Mouse (Mus musculus) mature B cell (primary cell): ENCODE results near the gene Abt1.

ENCODE experiments used
- in situ Hi-C: fragments of 300-500 bp; cut with MboI; formaldehyde crosslinking; loops from 2 replicates; pipeline ENCODE4 v1.14.3; 2019

Gene Abt1

GRCm38 (mm10) chr13:23438521-23438920, 14.9 kb upstream of the Abt1 start:
- in situ Hi-C loops: loop anchor here (10.0 kb wide), 4 partner anchors 246 to 1724 kb away; partner anchors contain the start of genes Hist1h2ab, Hist1h2ac, Hist1h2ai and Hist1h2bc

GRCm38 (mm10) chr13:23437908-23438307, 14.2 kb upstream of the Abt1 start:
- in situ Hi-C loops: loop anchor here (10.0 kb wide), 4 partner anchors 247 to 1723 kb away; partner anchors contain the start of genes Hist1h2ab, Hist1h2ac, Hist1h2ai and Hist1h2bc

- in situ Hi-C loops: loop anchor here (10.0 kb wide), 4 partner anchors 248 to 1722 kb away; partner anchors contain the start of genes Hist1h2ab, Hist1h2ac, Hist1h2ai and Hist1h2bc
Observed at GRCm38 (mm10) chr13:23436861-23437822, 13.5 kb upstream of the Abt1 start.

- in situ Hi-C loops: loop anchor here (10.0 kb wide), 4 partner anchors 249 to 1721 kb away; partner anchors contain the start of genes Hist1h2ab, Hist1h2ac, Hist1h2ai and Hist1h2bc
Observed at GRCm38 (mm10) chr13:23436231-23436661, 12.6 kb upstream of the Abt1 start.

GRCm38 (mm10) chr13:23435676-23436075, 12.0 kb upstream of the Abt1 start:
- in situ Hi-C loops: loop anchor here (10.0 kb wide), 4 partner anchors 249 to 1721 kb away; partner anchors contain the start of genes Hist1h2ab, Hist1h2ac, Hist1h2ai and Hist1h2bc

- in situ Hi-C loops: loop anchor here (10.0 kb wide), 4 partner anchors 250 to 1720 kb away; partner anchors contain the start of genes Hist1h2ab, Hist1h2ac, Hist1h2ai and Hist1h2bc
Observed at GRCm38 (mm10) chr13:23435241-23435640, 11.6 kb upstream of the Abt1 start.

GRCm38 (mm10) chr13:23434426-23434825, 10.8 kb upstream of the Abt1 start:
- in situ Hi-C loops: loop anchor here (5.0 to 10.0 kb wide), 7 partner anchors 83 to 1720 kb away; partner anchors contain the start of genes Hist1h2ab, Hist1h2ac, Hist1h2ai and Hist1h2bc

- in situ Hi-C loops: loop anchor here (5.0 to 10.0 kb wide), 7 partner anchors 84 to 1719 kb away; partner anchors contain the start of genes Hist1h2ab, Hist1h2ac, Hist1h2ai and Hist1h2bc
Observed at GRCm38 (mm10) chr13:23433801-23434200, 10.1 kb upstream of the Abt1 start.

- in situ Hi-C loops: loop anchor here (5.0 to 10.0 kb wide), 7 partner anchors 84 to 1718 kb away; partner anchors contain the start of genes Hist1h2ab, Hist1h2ac, Hist1h2ai and Hist1h2bc
Observed at GRCm38 (mm10) chr13:23433206-23433605, 9.5 kb upstream of the Abt1 start.

- in situ Hi-C loops: loop anchor here (5.0 to 10.0 kb wide), 7 partner anchors 85 to 1718 kb away; partner anchors contain the start of genes Hist1h2ab, Hist1h2ac, Hist1h2ai and Hist1h2bc
Observed at GRCm38 (mm10) chr13:23432562-23433201, 9.0 kb upstream of the Abt1 start.

GRCm38 (mm10) chr13:23431351-23431771, 7.7 kb upstream of the Abt1 start:
- in situ Hi-C loops: loop anchor here (5.0 to 10.0 kb wide), 7 partner anchors 86 to 1717 kb away; partner anchors contain the start of genes Hist1h2ab, Hist1h2ac, Hist1h2ai and Hist1h2bc

- in situ Hi-C loops: loop anchor here (5.0 to 10.0 kb wide), 7 partner anchors 87 to 1716 kb away; partner anchors contain the start of genes Hist1h2ab, Hist1h2ac, Hist1h2ai and Hist1h2bc
Observed at GRCm38 (mm10) chr13:23430734-23431133, 7.1 kb upstream of the Abt1 start.

- in situ Hi-C loops: loop anchor here (5.0 to 10.0 kb wide), 7 partner anchors 87 to 1715 kb away; partner anchors contain the start of genes Hist1h2ab, Hist1h2ac, Hist1h2ai and Hist1h2bc
Observed at GRCm38 (mm10) chr13:23429771-23430380, 6.2 kb upstream of the Abt1 start.

- in situ Hi-C loops: no loop called here
Observed at GRCm38 (mm10) chr13:23428166-23428993, 4.7 kb upstream of the Abt1 start.

GRCm38 (mm10) chr13:23427401-23427910, 3.8 kb upstream of the Abt1 start:
- in situ Hi-C loops: no loop called here

GRCm38 (mm10) chr13:23426922-23427321, 3.3 kb upstream of the Abt1 start:
- in situ Hi-C loops: no loop called here

GRCm38 (mm10) chr13:23426335-23426734, 2.7 kb upstream of the Abt1 start:
- in situ Hi-C loops: no loop called here

- in situ Hi-C loops: no loop called here
Observed at GRCm38 (mm10) chr13:23425505-23425904, 1.8 kb upstream of the Abt1 start.
